Mouse (Mus musculus) left cerebral cortex, adult 8-10 months (tissue): ENCODE data around the gene Gata1. TPM values are rescaled to one million over a fixed set of nuclear protein-coding genes. Genes with fewer than 3 reads are reported as not detected.

ENCODE experiments used
- total RNA-seq, 4 experiments: library from RNA; stranded (reverse); gene quantifications; 2 replicates each; pipeline ENCODE4 v1.2.4; 2022

Gene Gata1
- total RNA-seq, 4 experiments from 2014 or later, result not detected

Other genes with a start within 250 kb of the Gata1 start
- gene Praf2, start 249.6 kb downstream of the Gata1 start, total RNA-seq, result 100 to 1,000 TPM in 3 of 4 experiments, 10 to 100 TPM in 1; 93.3 to 107 (median 103) TPM
- gene Ccdc120, start 227.2 kb downstream of the Gata1 start, total RNA-seq, result 10 to 100 TPM; 15.7 to 26.0 (median 17.6) TPM
- gene Tfe3, start 215.5 kb downstream of the Gata1 start, total RNA-seq, result 10 to 100 TPM; 34.5 to 36.0 (median 35.1) TPM
- 100 to 1,000 TPM; 106 to 111 (median 107) TPM for gene Gripap1, start 188.3 kb downstream of the Gata1 start, total RNA-seq
- 10 to 100 TPM in 3 of 4 experiments, 1 to 10 TPM in 1; 7.6 to 10.9 (median 10.4) TPM for gene Kcnd1, start 155.8 kb downstream of the Gata1 start, total RNA-seq
- 10 to 100 TPM; 76.2 to 84.7 (median 78.7) TPM for gene Otud5, start 136.7 kb downstream of the Gata1 start, total RNA-seq
- 10 to 100 TPM; 45.5 to 49.9 (median 46.2) TPM for gene Pim2, start 99.8 kb downstream of the Gata1 start, total RNA-seq
- gene Slc35a2, start 94.0 kb downstream of the Gata1 start, total RNA-seq, result 10 to 100 TPM; 28.2 to 47.5 (median 42.3) TPM
- 10 to 100 TPM; 79.2 to 89.9 (median 84.2) TPM for gene Pqbp1, start 78.8 kb downstream of the Gata1 start, total RNA-seq
- gene Timm17b, start 78.7 kb downstream of the Gata1 start, total RNA-seq, result 10 to 100 TPM; 22.9 to 33.3 (median 29.3) TPM
- not detected for gene Gm10491, start 70.2 kb downstream of the Gata1 start, total RNA-seq
- 1 to 10 TPM in 1 of 4 experiments, not detected in 3; 1.4 TPM for gene Gm10490, start 68.5 kb downstream of the Gata1 start, total RNA-seq
- gene Pcsk1n, start 58.2 kb downstream of the Gata1 start, total RNA-seq, result 100 to 1,000 TPM; 412 to 461 (median 441) TPM
- not detected for gene Eras, start 49.5 kb downstream of the Gata1 start, total RNA-seq
- 10 to 100 TPM; 45.1 to 52.4 (median 46.9) TPM for gene Hdac6, start 30.2 kb downstream of the Gata1 start, total RNA-seq
- gene Glod5, start 40.4 kb upstream of the Gata1 start, total RNA-seq, result 1 to 10 TPM in 2 of 4 experiments, under 1 TPM in 1, not detected in 1; 0.63 to 1.2 (median 1.1) TPM
- gene Suv39h1, start 96.7 kb upstream of the Gata1 start, total RNA-seq, result 10 to 100 TPM; 24.7 to 27.5 (median 26.6) TPM
- gene Was, start 112.4 kb upstream of the Gata1 start, total RNA-seq, result 1 to 10 TPM in 3 of 4 experiments, under 1 TPM in 1; 0.82 to 3.6 (median 2.0) TPM
- 100 to 1,000 TPM; 176 to 202 (median 193) TPM for gene Wdr13, start 154.8 kb upstream of the Gata1 start, total RNA-seq
- gene Rbm3, start 167.8 kb upstream of the Gata1 start, total RNA-seq, result 100 to 1,000 TPM; 134 to 198 (median 155) TPM
- 10 to 100 TPM; 12.7 to 15.0 (median 14.8) TPM for gene Tbc1d25, start 198.1 kb upstream of the Gata1 start, total RNA-seq
- gene Ebp, start 215.4 kb upstream of the Gata1 start, total RNA-seq, result 10 to 100 TPM; 27.4 to 35.9 (median 33.1) TPM
- 10 to 100 TPM; 66.0 to 71.8 (median 70.8) TPM for gene Porcn, start 228.5 kb upstream of the Gata1 start, total RNA-seq